24 mouse cellular contexts compared by ENCODE assay signal in the genomic region with DNA sequence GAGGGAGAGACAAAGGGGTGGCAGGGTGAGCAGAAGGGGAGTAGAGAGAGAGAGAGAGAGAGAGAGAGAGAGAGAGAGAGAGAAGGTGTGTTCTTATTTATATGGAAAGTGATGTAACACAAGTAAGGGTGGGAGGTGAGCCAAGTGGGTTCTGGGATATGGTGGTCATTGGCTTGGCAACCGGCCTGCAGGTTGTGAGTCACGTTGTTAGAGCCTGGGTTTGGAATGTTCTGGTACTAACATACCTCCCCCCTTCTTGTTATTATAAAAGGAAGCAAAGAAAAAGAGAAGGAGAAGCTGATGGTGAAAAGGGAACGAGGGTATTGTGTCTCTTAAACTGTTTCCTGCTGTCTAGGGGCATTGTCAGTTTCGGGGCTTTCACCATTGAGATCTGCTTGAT. TPM values are rescaled to one million over a fixed set of nuclear protein-coding genes. Genes with fewer than 3 reads are reported as not detected.
A peak's percentile ranks its signal among the peaks of the same experiment; 100 is the strongest.
DNase-seq lines count a peak whose midpoint lies in the region; ATAC-seq and TF ChIP-seq lines count a peak whose summit lies in the region.
"Had no signal": no experiment of that assay in that cellular context is flagged by ENCODE, and none has a peak within 500 bp of the region (broad histone marks: within the 10 kb centered on the region; RNA-seq: fewer than 3 reads in every experiment).

No protein-coding gene starts in this region.

- no peaks in the 10 kb centered on the region; the same call in 1 of the 2 replicates for H3K36me3 ChIP-seq in E14TG2a.4 (ENCODE audit: insufficient read depth, low read length)
- no peaks in the 10 kb centered on the region for H3K36me3 ChIP-seq in kidney, embryonic 15.5 days
- no peaks in the 10 kb centered on the region for H3K36me3 ChIP-seq in liver, embryonic 11.5 days (ENCODE audit: control insufficient read depth, insufficient read depth, low read length)
- H3K36me3 ChIP-seq: embryonic facial prominence, embryonic 15.5 days; forebrain, embryonic 12.5 days; heart, embryonic 15.5 days; hindbrain, embryonic 10.5 days; intestine, embryonic 15.5 days had no signal

- 65% methylated on average over 4 of the region's 4 CpGs for WGBS in kidney, embryonic 15.5 days
- WGBS in liver, embryonic 11.5 days: 61% methylated on average over 4 of the region's 4 CpGs

- peaks cover 72% of the 10 kb centered on the region for H3K9me3 ChIP-seq in E14TG2a.4 (ENCODE audit: low read length)
- H3K9me3 ChIP-seq in kidney, embryonic 15.5 days (replicated peaks): no peaks in the 10 kb centered on the region
- H3K9me3 ChIP-seq in liver, embryonic 11.5 days (ENCODE audit: control insufficient read depth, low read length): peaks cover 2% of the 10 kb centered on the region; the same call in 1 of the 2 replicates
- H3K9me3 ChIP-seq: embryonic facial prominence, embryonic 15.5 days; forebrain, embryonic 12.5 days; heart, embryonic 15.5 days; intestine, embryonic 15.5 days had no signal

- peak; percentile 1 for DNase-seq in cerebellum, adult 9-11 months
- DNase-seq in cerebellum, adult 9-10 months: no peak
- DNase-seq in ovary, postnatal 36 days (ENCODE audit: low spot score): peak; percentile 5
- DNase-seq in ovary, adult 18-20 months (ENCODE audit: low spot score): no peak
- DNase-seq in fibroblast of lung, adult 2 months (ENCODE audit: low read depth): peak; percentile 67
- DNase-seq in liver, embryonic 11.5 days (ENCODE audit: low spot score): no peak
- DNase-seq: adrenal gland, postnatal 10 days; cerebellum, adult 11 months; embryo, embryonic 11 days; heart, adult 18-20 months; heart, postnatal 14 days; kidney, adult 18-20 months had no signal

- no peak for ATAC-seq in kidney, embryonic 15.5 days (replicated peaks; ENCODE audit: low FRiP score)
- no peak for ATAC-seq in liver, embryonic 11.5 days (replicated peaks; ENCODE audit: low FRiP score)
- ATAC-seq: CD4-positive, CD25-positive, alpha-beta regulatory T cell, adult 4 months; forebrain, embryonic 16.5 days; intestine, embryonic 15.5 days had no signal

- no peak overlapping the region for H3K9ac ChIP-seq in kidney, embryonic 15.5 days
- H3K9ac ChIP-seq in liver, embryonic 11.5 days (ENCODE audit: low read depth, low read length): no peak overlapping the region
- H3K9ac ChIP-seq: embryonic facial prominence, embryonic 15.5 days; forebrain, embryonic 12.5 days; heart, embryonic 15.5 days; hindbrain, embryonic 14.5 days; intestine, embryonic 15.5 days had no signal

- no peak overlapping the region for H3K27ac ChIP-seq in kidney, embryonic 15.5 days
- H3K27ac ChIP-seq in liver, embryonic 11.5 days (ENCODE audit: low read depth, low read length): no peak overlapping the region
- H3K27ac ChIP-seq: embryonic facial prominence, embryonic 15.5 days; forebrain, embryonic 12.5 days; heart, embryonic 15.5 days; hindbrain, embryonic 10.5 days; hindbrain, embryonic 14.5 days; intestine, embryonic 15.5 days had no signal

- no peak for TF ChIP-seq CTCF in E14TG2a.4 (conservative IDR thresholded peaks at IDR 0.05; ENCODE audit: low read length)

- H3K4me1 ChIP-seq in E14TG2a.4 (replicated peaks; ENCODE audit: low read depth, low read length): no peaks in the 10 kb centered on the region
- no peaks in the 10 kb centered on the region for H3K4me1 ChIP-seq in kidney, embryonic 15.5 days
- no peaks in the 10 kb centered on the region for H3K4me1 ChIP-seq in liver, embryonic 11.5 days (replicated peaks; ENCODE audit: control insufficient read depth, insufficient read depth, low read length)
- H3K4me1 ChIP-seq: embryonic facial prominence, embryonic 15.5 days; forebrain, embryonic 12.5 days; heart, embryonic 15.5 days; hindbrain, embryonic 10.5 days; intestine, embryonic 15.5 days had no signal

- 0 out of 2 replicates have a peak overlapping the region, but pooled peaks have one; percentile 39 for H3K4me3 ChIP-seq in E14TG2a.4 (replicated peaks; ENCODE audit: low read length)
- no peak overlapping the region for H3K4me3 ChIP-seq in kidney, embryonic 15.5 days (replicated peaks)
- no peak overlapping the region for H3K4me3 ChIP-seq in liver, embryonic 11.5 days (ENCODE audit: low read depth, low read length)
- H3K4me3 ChIP-seq: embryonic facial prominence, embryonic 15.5 days; erythroblast, embryonic 14.5 days; forebrain, embryonic 12.5 days; heart, embryonic 15.5 days; hindbrain, embryonic 10.5 days; intestine, embryonic 15.5 days had no signal

- no peak overlapping the region for H3K4me2 ChIP-seq in kidney, embryonic 15.5 days
- no peak overlapping the region for H3K4me2 ChIP-seq in liver, embryonic 11.5 days
- H3K4me2 ChIP-seq: embryonic facial prominence, embryonic 15.5 days; forebrain, embryonic 12.5 days; heart, embryonic 11.5 days; heart, embryonic 15.5 days; hindbrain, embryonic 14.5 days; intestine, embryonic 15.5 days had no signal

- H3K27me3 ChIP-seq in E14TG2a.4 (ENCODE audit: insufficient read depth, low read length): 0 out of 2 replicates have a peak, but pooled peaks cover 4% of the 10 kb centered on the region
- no peaks in the 10 kb centered on the region for H3K27me3 ChIP-seq in kidney, embryonic 15.5 days
- no peaks in the 10 kb centered on the region for H3K27me3 ChIP-seq in liver, embryonic 11.5 days (replicated peaks; ENCODE audit: control insufficient read depth, insufficient read depth, low read length)
- H3K27me3 ChIP-seq: embryonic facial prominence, embryonic 15.5 days; forebrain, embryonic 12.5 days; heart, embryonic 15.5 days; intestine, embryonic 15.5 days had no signal

RNA-seq across cellular contexts. Expression of a gene that starts 58.3 kb away (rescaled TPM):
- 13.3 and 16.7 TPM in 2 replicates for polyA plus RNA-seq in kidney, embryonic 15.5 days (2015; fragmentation: Nextera tagmentation; extraction: Ambion mirVana)
- 11.6 and 13.4 TPM in 2 replicates for polyA plus RNA-seq in liver, embryonic 11.5 days (2014; fragmentation: Nextera tagmentation; extraction: Ambion mirVana)

Comparison
In these comparisons a context has a peak if more than half of its experiments do, and no peak if none do; other contexts are left out.
1. DNase-seq: peak in cerebellum, adult 9-11 months (single experiment), ovary, postnatal 36 days (single experiment) and fibroblast of lung, adult 2 months (single experiment); none in cerebellum, adult 9-10 months (single experiment), ovary, adult 18-20 months (single experiment) and liver, embryonic 11.5 days (single experiment).